Comparison of ENCODE assay signal across 1 mouse cellular context in the genomic region with DNA sequence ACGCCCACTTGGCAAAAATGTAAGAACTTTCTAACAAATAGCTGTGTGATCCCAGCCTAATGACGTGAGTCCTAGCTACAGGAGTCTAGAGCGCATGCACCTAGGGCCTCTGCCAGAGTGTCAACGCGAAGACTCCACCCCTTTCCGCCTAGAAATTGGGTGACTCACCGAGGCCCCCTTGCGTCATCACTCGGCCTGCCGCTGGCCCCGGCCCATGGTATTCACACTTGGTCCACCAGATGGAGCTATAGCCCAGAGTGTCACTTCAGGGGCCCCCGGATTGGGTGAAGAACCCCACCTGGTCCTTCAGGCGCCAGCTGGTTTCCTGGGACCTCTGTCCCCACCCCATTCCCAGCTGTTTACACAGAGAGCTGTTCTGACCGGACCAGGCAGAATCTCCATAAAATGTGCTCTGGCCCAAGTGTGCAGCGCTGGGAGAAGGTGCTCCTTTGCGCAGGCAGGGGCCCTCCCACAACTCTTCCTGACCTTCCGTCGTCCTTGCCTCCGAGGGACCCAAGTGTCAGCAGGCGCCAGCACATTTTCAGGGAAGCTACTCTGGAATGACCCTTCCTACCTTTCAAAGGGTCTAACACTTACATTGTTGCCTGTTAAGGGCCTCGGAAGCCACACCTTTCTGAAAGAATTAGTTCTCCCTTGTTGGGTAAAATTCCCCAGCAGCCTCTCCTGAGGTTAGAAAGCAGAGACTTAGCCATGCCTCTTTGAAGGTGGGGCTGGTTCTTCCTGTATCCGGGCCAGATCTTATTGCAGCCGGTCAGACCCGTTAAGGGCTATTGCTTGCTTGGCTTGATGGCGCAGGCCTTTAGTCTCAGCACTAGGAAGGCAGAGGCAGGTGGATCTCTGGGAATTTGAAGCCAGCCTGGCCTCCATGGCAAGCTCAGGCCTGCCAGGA.
TF ChIP-seq lines count a peak whose summit lies in the region.

No protein-coding gene starts in this region.

TF ChIP-seq in C2C12, 6 proteins besides CTCF, POLR2A, EP300 and RAD21 (continued from another document):
- TF ChIP-seq USF1 (IDR thresholded peaks at IDR 0.05; ENCODE audit: low read depth) (no peak), CEBPB (IDR thresholded peaks at IDR 0.05; ENCODE audit: low read depth) (peak; percentile 90), MYOD1 (IDR thresholded peaks at IDR 0.05; ENCODE audit: control insufficient read depth, insufficient read length, low read depth) (peak; percentile 20), FOSL1 (IDR thresholded peaks at IDR 0.05; ENCODE audit: insufficient read depth, low read length, poor library complexity, severe bottlenecking) (peak; percentile 46)
